Mouse (Mus musculus) lung, postnatal 0 days (tissue): ENCODE data around the gene Gmppb.

Source experiments
- CTCF ChIP-seq: IDR thresholded peaks from 2 replicates; pipeline ENCODE4 v1.5.1; 2016; ENCODE audit warnings: antibody characterized with exemption, mild to moderate bottlenecking
- EP300 ChIP-seq: IDR thresholded peaks from 2 replicates; pipeline ENCODE4 v1.6.1; 2016; ENCODE audit warnings: antibody characterized with exemption, mild to moderate bottlenecking, control low read depth

- TF ChIP-seq EP300 (no peak), CTCF (peak; percentile 43)
These were observed 13.5 kb upstream of the Gmppb start for GRCm38 (mm10) chr9:108035331-108036156.
